Mouse (Mus musculus): ENCODE measurements around the gene Hspb2.

DNA sequence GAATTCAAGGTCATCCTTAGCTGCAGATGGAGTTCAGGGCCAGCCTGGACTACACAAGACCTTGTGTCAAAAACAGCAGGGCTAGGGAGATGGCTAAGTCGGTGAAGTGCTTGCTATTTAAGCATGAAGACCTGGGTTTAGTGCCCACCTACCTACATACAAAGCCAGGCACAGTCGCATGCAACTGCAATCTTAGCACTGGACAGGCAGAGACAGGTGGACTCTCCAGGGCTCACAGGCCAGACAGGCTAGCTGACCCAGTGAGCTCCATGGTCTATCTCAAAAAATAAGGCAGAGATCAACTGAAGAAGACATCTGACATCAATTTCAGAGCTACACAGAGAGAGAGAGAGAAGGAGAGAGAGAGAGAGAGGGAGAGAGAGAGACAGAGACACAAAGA, 28.0 kb downstream of the Hspb2 start:
- TF ChIP-seq CTCF (IDR thresholded peaks at IDR 0.05; ENCODE audit: low read depth) (no peak), EP300 (optimal IDR thresholded peaks at IDR 0.05) (no peak)
